Mouse (Mus musculus): ENCODE measurements at regions not wholly inside any gene's neighbourhood (a gene's known extent, or its start where the extent isn't known, plus 50 kb on each side); places are given as distances from the start of the nearest gene placed in this dataset.

DNA sequence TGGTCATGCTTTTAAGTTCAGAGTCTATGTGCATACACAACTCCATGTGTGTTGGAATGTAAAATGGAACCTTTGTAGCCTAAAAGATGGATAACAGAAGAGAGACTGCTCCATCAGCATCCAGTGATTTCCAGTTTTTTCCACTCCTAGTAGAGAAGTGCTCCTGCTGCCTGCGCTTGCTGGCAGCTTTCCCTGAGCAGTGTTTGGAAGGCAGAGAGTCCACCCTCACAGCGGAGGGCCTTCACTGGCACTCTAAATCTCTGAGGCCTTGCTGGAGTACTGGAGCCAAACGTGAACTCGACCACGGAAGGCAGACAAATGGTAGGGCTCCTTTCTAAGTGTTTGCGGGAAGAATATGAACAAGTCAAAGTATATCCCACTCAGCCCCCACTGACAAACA, 108.0 kb upstream of the Ank start:
- DNase-seq (ENCODE audit: low spot score) (no peak), ATAC-seq (ENCODE audit: extremely low read depth, insufficient number of reproducible peaks, low FRiP score, poor library complexity, severe bottlenecking) (no peak)
- H3K36me3 ChIP-seq (replicated peaks) = no peaks in the 10 kb centered on the region
- H3K4me1 ChIP-seq (ENCODE audit: insufficient read depth, low read depth, low read length) = no peaks in the 10 kb centered on the region
- TF ChIP-seq TAL1 (conservative IDR thresholded peaks at IDR 0.05; ENCODE audit: low read depth, low read length) = no peak
- no peak for TF ChIP-seq CTCF (IDR thresholded peaks at IDR 0.05; ENCODE audit: low read depth, low read length)
- no peak for TF ChIP-seq GATA2 (IDR thresholded peaks at IDR 0.05; ENCODE audit: borderline replicate concordance, low read depth, low read length)
- no peak for TF ChIP-seq POLR2AphosphoS5 (IDR thresholded peaks at IDR 0.05; ENCODE audit: insufficient replicate concordance, low read depth, low read length)
- no peak for TF ChIP-seq GATA1 (IDR thresholded peaks at IDR 0.05; ENCODE audit: borderline replicate concordance, low read length)
- peaks cover 16% of the 10 kb centered on the region for H3K27me3 ChIP-seq (ENCODE audit: insufficient read depth, low read length)
- H3K9me3 ChIP-seq (replicated peaks) = no peaks in the 10 kb centered on the region
- no peak overlapping the region for H3K4me3 ChIP-seq (ENCODE audit: low read depth, low read length)

GRCm38 (mm10) chr15:27359271-27359670, 107.2 kb upstream of the Ank start:
- Histone ChIP-seq H3K4me3 (ENCODE audit: low read depth, low read length) (no peak overlapping the region), H3K27me3 (ENCODE audit: insufficient read depth, low read length) (peaks cover 16% of the 10 kb centered on the region), H3K36me3 (replicated peaks) (no peaks in the 10 kb centered on the region), H3K9me3 (replicated peaks) (no peaks in the 10 kb centered on the region), H3K4me1 (ENCODE audit: insufficient read depth, low read depth, low read length) (no peaks in the 10 kb centered on the region)
- no peak for DNase-seq (ENCODE audit: low spot score)
- TF ChIP-seq GATA1 (IDR thresholded peaks at IDR 0.05; ENCODE audit: borderline replicate concordance, low read length) = no peak
- TF ChIP-seq TAL1 (conservative IDR thresholded peaks at IDR 0.05; ENCODE audit: low read depth, low read length) = no peak
- TF ChIP-seq CTCF (IDR thresholded peaks at IDR 0.05; ENCODE audit: low read depth, low read length) = no peak
- no peak for TF ChIP-seq GATA2 (IDR thresholded peaks at IDR 0.05; ENCODE audit: borderline replicate concordance, low read depth, low read length)
- no peak for TF ChIP-seq POLR2AphosphoS5 (IDR thresholded peaks at IDR 0.05; ENCODE audit: insufficient replicate concordance, low read depth, low read length)
- no peak for ATAC-seq (ENCODE audit: extremely low read depth, insufficient number of reproducible peaks, low FRiP score, poor library complexity, severe bottlenecking)

DNA sequence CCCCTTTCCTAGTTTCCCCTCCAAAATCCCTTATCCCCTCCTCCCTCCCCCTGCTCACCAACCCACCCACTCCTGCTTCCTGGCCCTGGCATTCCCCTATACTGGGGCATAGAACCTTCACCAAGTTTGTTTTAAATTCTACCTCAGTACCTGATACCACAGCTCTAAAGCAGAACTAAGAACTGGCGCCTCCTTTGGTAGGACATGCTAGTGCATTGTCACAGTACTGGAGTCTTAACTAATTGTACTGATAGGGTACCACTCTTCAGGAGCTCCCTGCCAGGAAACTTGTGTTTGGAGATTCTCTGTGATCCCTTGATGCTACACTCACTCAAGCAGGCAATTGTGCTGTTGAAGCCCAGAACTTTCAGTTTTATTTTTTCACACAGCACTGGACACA, 92.0 kb upstream of the Ank start:
- Histone ChIP-seq H3K4me1 (ENCODE audit: insufficient read depth, low read depth, low read length) (no peaks in the 10 kb centered on the region), H3K27me3 (ENCODE audit: insufficient read depth, low read length) (peaks cover 5% of the 10 kb centered on the region; the same call in 1 of the 2 replicates)

DNA sequence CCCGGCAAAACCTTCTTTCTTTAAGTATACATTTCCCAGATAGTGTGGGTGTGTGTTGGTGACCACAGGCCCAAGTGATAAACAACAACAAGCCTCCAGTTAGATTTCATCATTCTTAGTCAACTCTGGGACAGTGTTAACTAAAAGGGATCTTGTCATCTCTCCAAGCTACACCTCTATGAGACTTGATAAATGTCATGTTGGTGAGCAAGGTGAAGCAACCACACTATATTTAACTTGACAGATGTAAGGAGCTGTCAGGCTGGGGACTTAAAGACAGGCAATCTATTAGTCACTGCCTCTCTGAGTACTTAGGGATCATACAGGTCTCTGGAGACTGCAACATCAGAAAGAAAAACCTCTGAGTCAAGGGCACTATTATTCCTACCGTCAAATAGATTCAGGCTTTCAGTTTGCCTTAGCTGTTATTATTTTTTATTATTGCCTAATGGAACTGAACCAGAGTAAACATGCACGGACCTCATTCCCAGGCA, 87.8 kb upstream of the Ank start:
- ATAC-seq (ENCODE audit: extremely low read depth, insufficient number of reproducible peaks, low FRiP score, poor library complexity, severe bottlenecking) = no peak
- H3K27me3 ChIP-seq (ENCODE audit: insufficient read depth, low read length) = peaks cover 7% of the 10 kb centered on the region; the same call in 1 of the 2 replicates
- H3K4me3 ChIP-seq (ENCODE audit: low read depth, low read length) = no peak overlapping the region
- H3K9me3 ChIP-seq (replicated peaks) = no peaks in the 10 kb centered on the region
- TF ChIP-seq POLR2AphosphoS5 (IDR thresholded peaks at IDR 0.05; ENCODE audit: insufficient replicate concordance, low read depth, low read length) (no peak), CTCF (IDR thresholded peaks at IDR 0.05; ENCODE audit: low read depth, low read length) (no peak), TAL1 (conservative IDR thresholded peaks at IDR 0.05; ENCODE audit: low read depth, low read length) (no peak)
- DNase-seq (ENCODE audit: low spot score) = no peak
- H3K4me1 ChIP-seq (ENCODE audit: insufficient read depth, low read depth, low read length) = no peaks in the 10 kb centered on the region; the same call in 1 of the 2 replicates
- H3K36me3 ChIP-seq (replicated peaks) = no peaks in the 10 kb centered on the region

More for the DNA sequence above, 92.0 kb upstream of the Ank start:
- TF ChIP-seq POLR2AphosphoS5 (IDR thresholded peaks at IDR 0.05; ENCODE audit: insufficient replicate concordance, low read depth, low read length) (no peak), CTCF (IDR thresholded peaks at IDR 0.05; ENCODE audit: low read depth, low read length) (no peak), GATA2 (IDR thresholded peaks at IDR 0.05; ENCODE audit: borderline replicate concordance, low read depth, low read length) (no peak), TAL1 (conservative IDR thresholded peaks at IDR 0.05; ENCODE audit: low read depth, low read length) (no peak), GATA1 (IDR thresholded peaks at IDR 0.05; ENCODE audit: borderline replicate concordance, low read length) (no peak)
- ATAC-seq (ENCODE audit: extremely low read depth, insufficient number of reproducible peaks, low FRiP score, poor library complexity, severe bottlenecking) (no peak), DNase-seq (ENCODE audit: low spot score) (no peak)
- Histone ChIP-seq H3K4me3 (ENCODE audit: low read depth, low read length) (no peak overlapping the region), H3K9me3 (replicated peaks) (no peaks in the 10 kb centered on the region), H3K36me3 (replicated peaks) (no peaks in the 10 kb centered on the region)

GRCm38 (mm10) chr15:27380436-27380945, 86.0 kb upstream of the Ank start:
- no peaks in the 10 kb centered on the region; the same call in 1 of the 2 replicates for H3K4me1 ChIP-seq (ENCODE audit: insufficient read depth, low read depth, low read length)
- ATAC-seq (ENCODE audit: extremely low read depth, insufficient number of reproducible peaks, low FRiP score, poor library complexity, severe bottlenecking) (no peak), DNase-seq (ENCODE audit: low spot score) (no peak)
- H3K27me3 ChIP-seq (ENCODE audit: insufficient read depth, low read length) = peaks cover 7% of the 10 kb centered on the region; the same call in 1 of the 2 replicates
- H3K4me3 ChIP-seq (ENCODE audit: low read depth, low read length) = no peak overlapping the region
- H3K9me3 ChIP-seq (replicated peaks) = no peaks in the 10 kb centered on the region
- H3K36me3 ChIP-seq (replicated peaks) = no peaks in the 10 kb centered on the region
- TF ChIP-seq POLR2AphosphoS5 (IDR thresholded peaks at IDR 0.05; ENCODE audit: insufficient replicate concordance, low read depth, low read length) = no peak
- no peak for TF ChIP-seq TAL1 (conservative IDR thresholded peaks at IDR 0.05; ENCODE audit: low read depth, low read length)
- no peak for TF ChIP-seq GATA2 (IDR thresholded peaks at IDR 0.05; ENCODE audit: borderline replicate concordance, low read depth, low read length)
- no peak for TF ChIP-seq CTCF (IDR thresholded peaks at IDR 0.05; ENCODE audit: low read depth, low read length)
- TF ChIP-seq GATA1 (IDR thresholded peaks at IDR 0.05; ENCODE audit: borderline replicate concordance, low read length) = no peak

GRCm38 (mm10) chr15:27381565-27381964, 84.9 kb upstream of the Ank start:
- TF ChIP-seq TAL1 (conservative IDR thresholded peaks at IDR 0.05; ENCODE audit: low read depth, low read length) (no peak), GATA1 (IDR thresholded peaks at IDR 0.05; ENCODE audit: borderline replicate concordance, low read length) (no peak), POLR2AphosphoS5 (IDR thresholded peaks at IDR 0.05; ENCODE audit: insufficient replicate concordance, low read depth, low read length) (no peak)
- ATAC-seq (ENCODE audit: extremely low read depth, insufficient number of reproducible peaks, low FRiP score, poor library complexity, severe bottlenecking) = no peak

More at GRCm38 (mm10) chr15:27381565-27381964, 84.9 kb upstream of the Ank start:
- Histone ChIP-seq H3K27me3 (ENCODE audit: insufficient read depth, low read length) (peaks cover 7% of the 10 kb centered on the region; the same call in 1 of the 2 replicates), H3K36me3 (replicated peaks) (no peaks in the 10 kb centered on the region), H3K4me1 (ENCODE audit: insufficient read depth, low read depth, low read length) (no peaks in the 10 kb centered on the region; the same call in 1 of the 2 replicates), H3K9me3 (replicated peaks) (no peaks in the 10 kb centered on the region), H3K4me3 (ENCODE audit: low read depth, low read length) (no peak overlapping the region)
- DNase-seq (ENCODE audit: low spot score) = no peak

Measured in G1E (cell line).